Mouse (Mus musculus) layer of hippocampus, postnatal 36 days (tissue): ENCODE data around the gene Pfas. TPM values are rescaled to one million over a fixed set of nuclear protein-coding genes. Genes with fewer than 3 reads are reported as not detected.
"Not testable (repeated sequence)": the region's sequence is repeated elsewhere in the genome, so short reads cannot be mapped to it uniquely, and the experiment has no call there.

Experiments
- DNase-seq, 2 experiments: peaks; one replicate each; pipeline ENCODE4 v3.0.0; 2022
- total RNA-seq, 2 experiments: library from RNA; stranded (reverse); gene quantifications; 2 replicates each; pipeline ENCODE4 v1.2.3; 2021

Pfas gene
- total RNA-seq, 2 experiments from 2014 or later, result 22.8 to 28.9 TPM

- peak; percentile 90 to 91 for DNase-seq
These were observed 7.6 kb upstream of the Pfas start, which contains the start of gene Ctc1 for GRCm38 (mm10) chr11:69015644-69016441. Gene Ctc1 (plus strand): TSS chr11:69015911.

- DNase-seq, result peak; percentile 86
These were observed 3.9 kb upstream of the Pfas start for GRCm38 (mm10) chr11:69012071-69012601.

- not testable (repeated sequence) for DNase-seq
These were observed 3.2 kb upstream of the Pfas start for GRCm38 (mm10) chr11:69011445-69011844.

- DNase-seq, result no peak
These were observed 2.4 kb upstream of the Pfas start for GRCm38 (mm10) chr11:69010400-69011323.

- DNase-seq, result no peak
These were observed 1.2 kb upstream of the Pfas start for GRCm38 (mm10) chr11:69009508-69009907.

GRCm38 (mm10) chr11:69006575-69006974 lies 1.7 kb downstream of the Pfas start:
- DNase-seq, result not testable (repeated sequence)

- no peak for DNase-seq
These were observed 3.1 kb downstream of the Pfas start for GRCm38 (mm10) chr11:69005193-69005592.

- DNase-seq, result no peak
These were observed 4.7 kb downstream of the Pfas start for GRCm38 (mm10) chr11:69003592-69003991.

GRCm38 (mm10) chr11:69002782-69003181 lies 5.5 kb downstream of the Pfas start:
- DNase-seq, result not testable (repeated sequence)

- no peak for DNase-seq
These were observed 11.2 kb downstream of the Pfas start for GRCm38 (mm10) chr11:68997080-68997479.

GRCm38 (mm10) chr11:68994377-68994776 lies 13.9 kb downstream of the Pfas start:
- no peak for DNase-seq

- DNase-seq, result no peak
These were observed 15.1 kb downstream of the Pfas start for GRCm38 (mm10) chr11:68993122-68993521.

GRCm38 (mm10) chr11:68988341-68988740 lies 19.9 kb downstream of the Pfas start:
- DNase-seq, result no peak

- no peak for DNase-seq
These were observed 20.8 kb downstream of the Pfas start for GRCm38 (mm10) chr11:68987365-68987882.

- peak; percentile 50 to 64 for DNase-seq
These were observed 25.5 kb downstream of the Pfas start for GRCm38 (mm10) chr11:68982639-68983369.

- no peak for DNase-seq
These were observed 27.3 kb downstream of the Pfas start for GRCm38 (mm10) chr11:68980919-68981318.

GRCm38 (mm10) chr11:68979320-68979733 lies 28.9 kb downstream of the Pfas start:
- DNase-seq, result no peak

- DNase-seq, result no peak
These were observed 32.7 kb downstream of the Pfas start for GRCm38 (mm10) chr11:68975601-68976000.

GRCm38 (mm10) chr11:68975085-68975484 lies 33.2 kb downstream of the Pfas start, which contains the start of gene Rangrf:
Gene Rangrf (minus strand): TSS chr11:68975185.
- no peak for DNase-seq

GRCm38 (mm10) chr11:68974059-68974450 lies 34.2 kb downstream of the Pfas start:
- no peak for DNase-seq

- peak; percentile 77 to 80 for DNase-seq
These were observed 34.8 kb downstream of the Pfas start for GRCm38 (mm10) chr11:68973250-68974058.
